Comparison of ENCODE assay signal across 11 mouse cellular contexts in the genomic region with DNA sequence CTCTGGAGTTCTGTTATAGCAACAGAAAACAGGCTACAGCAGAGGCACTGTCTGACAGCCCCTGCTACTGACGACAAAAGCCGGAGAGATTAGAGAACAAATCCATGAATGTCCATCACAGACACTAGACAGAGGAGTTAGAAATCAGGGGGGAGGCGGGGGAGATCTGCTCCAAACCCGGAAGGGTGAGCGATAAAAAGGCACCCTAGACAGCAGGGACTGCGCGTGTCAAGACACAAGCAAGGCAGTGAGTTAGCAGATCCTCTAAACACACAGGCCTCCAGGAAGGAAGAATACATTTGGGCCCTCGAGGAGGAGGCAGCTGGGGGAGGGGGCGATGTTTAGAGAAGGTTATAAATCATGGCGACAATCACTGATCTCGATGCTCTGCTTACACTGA. TPM values are rescaled to one million over a fixed set of nuclear protein-coding genes. Genes with fewer than 3 reads are reported as not detected.
DNase-seq lines count a peak whose midpoint lies in the region; ATAC-seq and TF ChIP-seq lines count a peak whose summit lies in the region.
"Had no signal": no experiment of that assay in that cellular context is flagged by ENCODE, and none has a peak within 500 bp of the region (broad histone marks: within the 10 kb centered on the region; RNA-seq: fewer than 3 reads in every experiment).

No protein-coding gene starts in this region.

- H3K9ac ChIP-seq in kidney, embryonic 14.5 days (ENCODE audit: low read depth, low read length): no peak overlapping the region
- no peak overlapping the region for H3K9ac ChIP-seq in limb, embryonic 13.5 days

- H3K27ac ChIP-seq in kidney, embryonic 14.5 days (ENCODE audit: low read depth, low read length): no peak overlapping the region
- no peak overlapping the region for H3K27ac ChIP-seq in limb, embryonic 13.5 days

- peak; percentile 71; the same call in 1 of the 2 replicates for ATAC-seq in kidney, embryonic 14.5 days (ENCODE audit: low FRiP score, low TSS enrichment)
- peak; percentile 40; the same call in 1 of the 2 replicates for ATAC-seq in limb, embryonic 13.5 days (ENCODE audit: low FRiP score, low read depth)
- ATAC-seq in frontal cortex, adult (ENCODE audit: low TSS enrichment): no peak
- ATAC-seq: Patski had no signal

- H3K4me1 ChIP-seq in kidney, embryonic 14.5 days (ENCODE audit: control insufficient read depth, insufficient read depth, low read length): no peaks in the 10 kb centered on the region
- H3K4me1 ChIP-seq in E14TG2a.4 (replicated peaks; ENCODE audit: low read depth, low read length): peaks cover 68% of the 10 kb centered on the region
- peaks cover 10% of the 10 kb centered on the region; the same call in 1 of the 2 replicates for H3K4me1 ChIP-seq in limb, embryonic 13.5 days

- H3K36me3 ChIP-seq in kidney, embryonic 14.5 days (ENCODE audit: control insufficient read depth, insufficient read depth, low read length): no peaks in the 10 kb centered on the region
- H3K36me3 ChIP-seq in E14TG2a.4 (ENCODE audit: insufficient read depth, low read length): no peaks in the 10 kb centered on the region
- H3K36me3 ChIP-seq in limb, embryonic 13.5 days: no peaks in the 10 kb centered on the region

- no peaks in the 10 kb centered on the region for H3K27me3 ChIP-seq in kidney, embryonic 14.5 days (ENCODE audit: control insufficient read depth, insufficient read depth, low read length)
- no peaks in the 10 kb centered on the region for H3K27me3 ChIP-seq in E14TG2a.4 (ENCODE audit: insufficient read depth, low read length)
- H3K27me3 ChIP-seq in limb, embryonic 13.5 days: no peaks in the 10 kb centered on the region
- H3K27me3 ChIP-seq: Patski had no signal

- H3K4me3 ChIP-seq in kidney, embryonic 14.5 days (ENCODE audit: low read length): no peak overlapping the region
- peak overlapping the region; percentile 26; the same call in 1 of the 2 replicates for H3K4me3 ChIP-seq in E14TG2a.4 (replicated peaks; ENCODE audit: low read length)
- no peak overlapping the region for H3K4me3 ChIP-seq in limb, embryonic 13.5 days

- TF ChIP-seq CTCF in E14TG2a.4 (conservative IDR thresholded peaks at IDR 0.05; ENCODE audit: low read length): no peak

- DNase-seq in kidney, adult 18-20 months: no peak
- DNase-seq in MN1 (ENCODE audit: low spot score): peak; percentile 24
- no peak for DNase-seq in cerebellum, postnatal 14 days
- DNase-seq in urinary bladder, adult 2 months (ENCODE audit: low spot score): no peak
- DNase-seq: cerebellum, adult 11 months; thymus, adult 18-20 months had no signal

- H3K9me3 ChIP-seq in kidney, embryonic 14.5 days (ENCODE audit: control insufficient read depth, low read length): no peaks in the 10 kb centered on the region
- no peaks in the 10 kb centered on the region for H3K9me3 ChIP-seq in E14TG2a.4 (ENCODE audit: low read length)
- H3K9me3 ChIP-seq in limb, embryonic 13.5 days: no peaks in the 10 kb centered on the region

- WGBS in kidney, embryonic 14.5 days: 15% methylated on average over 11 of the region's 11 CpGs
- 18% methylated on average over 11 of the region's 11 CpGs for WGBS in limb, embryonic 13.5 days

- H3K4me2 ChIP-seq in kidney, embryonic 14.5 days (replicated peaks; ENCODE audit: low read depth, low read length): 0 out of 2 replicates have a peak overlapping the region, but pooled peaks have one; percentile 6
- peak overlapping the region; percentile 28; the same call in 1 of the 2 replicates for H3K4me2 ChIP-seq in limb, embryonic 13.5 days (replicated peaks)

RNA-seq across cellular contexts. Expression of gene H2afz, which starts 36.6 kb away (rescaled TPM):
- polyA plus RNA-seq in kidney, embryonic 14.5 days (2014; fragmentation: Nextera tagmentation; extraction: Ambion mirVana): 2,687 and 3,357 TPM in 2 replicates
- 1,866 and 1,908 TPM in 2 replicates for polyA plus RNA-seq in limb, embryonic 13.5 days (2015; fragmentation: Nextera tagmentation; extraction: Ambion mirVana)
- polyA plus RNA-seq in urinary bladder, adult 2 months (2012; rRNA removed): 505 and 565 TPM in 2 replicates

RNA-seq across cellular contexts. Expression of gene Dnajb14, which starts 39.8 kb away (rescaled TPM):
- 12.2 and 12.3 TPM in 2 replicates for polyA plus RNA-seq in kidney, embryonic 14.5 days (2014; fragmentation: Nextera tagmentation; extraction: Ambion mirVana)
- polyA plus RNA-seq in limb, embryonic 13.5 days (2015; fragmentation: Nextera tagmentation; extraction: Ambion mirVana): 11.3 and 11.5 TPM in 2 replicates
- polyA plus RNA-seq in urinary bladder, adult 2 months (2012; rRNA removed): 7.9 and 8.8 TPM in 2 replicates
